Mouse (Mus musculus) cerebellum, adult 2 months (tissue): ENCODE measurements around the gene Inafm2. TPM values are rescaled to one million over a fixed set of nuclear protein-coding genes. Genes with fewer than 3 reads are reported as not detected.
A peak's percentile ranks its signal among the peaks of the same experiment; 100 is the strongest.

Experiments
- DNase-seq, 2 experiments: peaks; one replicate each; pipeline ENCODE4 v3.0.0; 2021
- H3K27ac ChIP-seq: fragments of 200-500 bp; 2 replicates; pipeline ENCODE4 v1.5.1; 2012; ENCODE audit warnings: low read length, control low read depth, inconsistent platforms; ENCODE audit not compliant: insufficient read depth
- H3K27me3 ChIP-seq: fragments of 200-500 bp; 2 replicates; pipeline ENCODE4 v1.6.1; 2012; ENCODE audit warnings: inconsistent platforms, mild to moderate bottlenecking, low read length, moderate library complexity; ENCODE audit not compliant: control insufficient read depth, insufficient read depth
- H3K4me1 ChIP-seq: fragments of 200-500 bp; 2 replicates; pipeline ENCODE4 v1.6.1; 2011; ENCODE audit warnings: low read length; ENCODE audit not compliant: control insufficient read depth, insufficient read depth
- H3K4me3 ChIP-seq: fragments of 200-500 bp; replicated peaks from 2 replicates; pipeline ENCODE3; 2011; ENCODE audit warnings: mild to moderate bottlenecking, low read depth, low read length, control low read depth; ENCODE audit not compliant: insufficient read depth
- CTCF ChIP-seq: fragments of 200-500 bp; IDR thresholded peaks from 2 replicates; pipeline ENCODE4 v1.5.1; 2011; ENCODE audit warnings: low read depth, mild to moderate bottlenecking, control low read depth, low read length, moderate library complexity, borderline replicate concordance; ENCODE audit not compliant: insufficient read depth
- POLR2A ChIP-seq: fragments of 200-500 bp; IDR thresholded peaks from 2 replicates; pipeline ENCODE4 v1.6.1; 2011; ENCODE audit warnings: low read length, control low read depth, borderline replicate concordance; ENCODE audit not compliant: insufficient read depth
- WGBS: fragments of 180-500 bp; shearing (Covaris S2); methylation state at CpG from one replicate; pipeline ENCODE4 v1.1.7; 2018; 5-methylcytosine and 5-hydroxymethylcytosine counted together
- polyA plus RNA-seq: library from polyadenylated mRNA; depleted of rRNA; stranded (reverse); fragments of >200 nt; gene quantifications from 2 replicates; pipeline ENCODE4 v1.2.3, GENCODE M21; 2012

Gene Inafm2
- polyA plus RNA-seq, 1 experiment, result 21.8 TPM

GRCm38 (mm10) chr2:118783093-118783492, 37.5 kb downstream of the Inafm2 start:
- Histone ChIP-seq H3K27me3 (no peaks in the 10 kb centered on the region), H3K27ac (no peak overlapping the region), H3K4me3 (no peak overlapping the region), H3K4me1 (peaks cover 6% of the 10 kb centered on the region)
- 70% methylated on average over 5 of the region's 5 CpGs for WGBS
- TF ChIP-seq POLR2A, result no peak
- TF ChIP-seq CTCF, result no peak
- DNase-seq, result no peak

- TF ChIP-seq CTCF (no peak), POLR2A (no peak)
- no peak for DNase-seq
- Histone ChIP-seq H3K4me3 (no peak overlapping the region), H3K4me1 (peaks cover 6% of the 10 kb centered on the region), H3K27me3 (no peaks in the 10 kb centered on the region), H3K27ac (no peak overlapping the region)
- WGBS, result 87% methylated on average over 7 of the region's 7 CpGs
Observed at GRCm38 (mm10) chr2:118783663-118784062, 38.1 kb downstream of the Inafm2 start.

GRCm38 (mm10) chr2:118786525-118786924, 41.0 kb downstream of the Inafm2 start:
- Histone ChIP-seq H3K27me3 (no peaks in the 10 kb centered on the region), H3K4me1 (peaks cover 30% of the 10 kb centered on the region), H3K27ac (no peak overlapping the region), H3K4me3 (no peak overlapping the region)
- no peak for DNase-seq
- 93% methylated on average over 5 of the region's 5 CpGs for WGBS
- no peak for TF ChIP-seq POLR2A
- TF ChIP-seq CTCF, result no peak

- WGBS, result 10% methylated on average over 11 of the region's 11 CpGs
Observed at GRCm38 (mm10) chr2:118789501-118789900, 43.9 kb downstream of the Inafm2 start.

GRCm38 (mm10) chr2:118790221-118790550, 44.6 kb downstream of the Inafm2 start:
- H3K27ac ChIP-seq, result no peak overlapping the region; the same call in 1 of the 2 replicates
- TF ChIP-seq CTCF, result no peak
- TF ChIP-seq POLR2A, result no peak
- H3K4me1 ChIP-seq, result peaks cover 38% of the 10 kb centered on the region
- H3K27me3 ChIP-seq, result no peaks in the 10 kb centered on the region
- DNase-seq, result no peak
- 15% methylated on average over 12 of the region's 12 CpGs for WGBS
- H3K4me3 ChIP-seq, result no peak overlapping the region

More at GRCm38 (mm10) chr2:118789501-118789900, 43.9 kb downstream of the Inafm2 start:
- H3K4me3 ChIP-seq, result no peak overlapping the region
- no peaks in the 10 kb centered on the region for H3K27me3 ChIP-seq
- DNase-seq, result peak; percentile 81 to 88
- H3K27ac ChIP-seq, result peak overlapping the region; percentile 42; the same call in 1 of the 2 replicates
- TF ChIP-seq CTCF, result no peak
- peaks cover 40% of the 10 kb centered on the region for H3K4me1 ChIP-seq

- peak overlapping the region; percentile 8 for H3K4me3 ChIP-seq
- no peaks in the 10 kb centered on the region for H3K27me3 ChIP-seq
- TF ChIP-seq POLR2A (no peak), CTCF (peak; percentile 72)
- peak; percentile 84 to 86 for DNase-seq
- no peak overlapping the region; the same call in 1 of the 2 replicates for H3K27ac ChIP-seq
- H3K4me1 ChIP-seq, result peaks cover 38% of the 10 kb centered on the region
- 17% methylated on average over 44 of the region's 44 CpGs for WGBS
Observed at GRCm38 (mm10) chr2:118790551-118791525, 45.3 kb downstream of the Inafm2 start.

GRCm38 (mm10) chr2:118791591-118792258, 46.2 kb downstream of the Inafm2 start:
- 54% methylated on average over 26 of the region's 26 CpGs for WGBS
- no peak overlapping the region for H3K27ac ChIP-seq
- TF ChIP-seq POLR2A (no peak), CTCF (no peak)

GRCm38 (mm10) chr2:118792259-118792613, 46.7 kb downstream of the Inafm2 start:
- peaks cover 38% of the 10 kb centered on the region for H3K4me1 ChIP-seq
- H3K4me3 ChIP-seq, result no peak overlapping the region
- H3K27me3 ChIP-seq, result no peaks in the 10 kb centered on the region
- no peak overlapping the region for H3K27ac ChIP-seq
- WGBS, result 42% methylated on average over 4 of the region's 4 CpGs
- peak in 1 of 2 experiments; percentile 26 for DNase-seq
- no peak for TF ChIP-seq POLR2A
- TF ChIP-seq CTCF, result no peak

More at GRCm38 (mm10) chr2:118791591-118792258, 46.2 kb downstream of the Inafm2 start:
- no peaks in the 10 kb centered on the region for H3K27me3 ChIP-seq
- H3K4me3 ChIP-seq, result no peak overlapping the region
- peaks cover 38% of the 10 kb centered on the region for H3K4me1 ChIP-seq
- DNase-seq, result peak; percentile 48 to 49
